Comparison of ENCODE assay signal across 31 mouse cellular contexts in genomic region chr17:36261511-36262166, GRCm38 (mm10). TPM values are rescaled to one million over a fixed set of nuclear protein-coding genes. Genes with fewer than 3 reads are reported as not detected.
A peak's percentile ranks its signal among the peaks of the same experiment; 100 is the strongest.
DNase-seq lines count a peak whose midpoint lies in the region; ATAC-seq and TF ChIP-seq lines count a peak whose summit lies in the region.
"Had no signal": no experiment of that assay in that cellular context is flagged by ENCODE, and none has a peak within 500 bp of the region (broad histone marks: within the 10 kb centered on the region; RNA-seq: fewer than 3 reads in every experiment).

No protein-coding gene starts in this region.

- DNase-seq in lung, postnatal 36 days, result peak; percentile 26
- DNase-seq in lung, postnatal 25 days (ENCODE audit: low spot score), result no peak
- no peak for DNase-seq in urinary bladder, postnatal 10 days (ENCODE audit: low spot score)
- no peak for DNase-seq in cerebellum, adult 2 months
- DNase-seq: adrenal gland, postnatal 36 days; B cell, adult 2 months; cerebellum, adult 8-10 months; cerebellum, postnatal 36 days; gastrocnemius, postnatal 10 days; heart, adult 18-20 months; heart, postnatal 10 days; kidney, postnatal 36 days; thymus, adult 18-20 months; thymus, postnatal 4 days had no signal

- no peaks in the 10 kb centered on the region for H3K27me3 ChIP-seq in hindbrain, embryonic 13.5 days
- no peaks in the 10 kb centered on the region for H3K27me3 ChIP-seq in cerebellum, adult 2 months (ENCODE audit: control insufficient read depth, insufficient read depth, low read length)
- H3K27me3 ChIP-seq: forebrain, embryonic 15.5 days; heart, embryonic 12.5 days; kidney, embryonic 15.5 days had no signal

- no peaks in the 10 kb centered on the region for H3K9me3 ChIP-seq in hindbrain, embryonic 13.5 days
- H3K9me3 ChIP-seq: forebrain, embryonic 15.5 days; heart, embryonic 12.5 days; kidney, embryonic 15.5 days had no signal

- H3K4me2 ChIP-seq in hindbrain, embryonic 13.5 days, result no peak overlapping the region
- H3K4me2 ChIP-seq: forebrain, embryonic 15.5 days; heart, embryonic 12.5 days; kidney, embryonic 15.5 days had no signal

- no peak for TF ChIP-seq POLR2A in bone marrow macrophage, adult 2 months (IDR thresholded peaks at IDR 0.05; ENCODE audit: borderline replicate concordance, low read depth, low read length)
- no peak for TF ChIP-seq POLR2A in cerebellum, adult 2 months (IDR thresholded peaks at IDR 0.05; ENCODE audit: borderline replicate concordance, insufficient read depth, low read length)

- no peak for TF ChIP-seq CTCF in bone marrow macrophage, adult 2 months (IDR thresholded peaks at IDR 0.05; ENCODE audit: low read depth, low read length)
- no peak for TF ChIP-seq CTCF in cerebellum, adult 2 months (IDR thresholded peaks at IDR 0.05; ENCODE audit: borderline replicate concordance, insufficient read depth, low read depth, low read length)

- H3K27ac ChIP-seq in bone marrow macrophage, adult 2 months (ENCODE audit: insufficient read depth, low read depth, low read length), result peak overlapping the region; percentile 65
- H3K27ac ChIP-seq in hindbrain, embryonic 13.5 days, result no peak overlapping the region
- H3K27ac ChIP-seq in cerebellum, adult 2 months (ENCODE audit: insufficient read depth, low read length), result no peak overlapping the region
- H3K27ac ChIP-seq: forebrain, embryonic 15.5 days; kidney, embryonic 15.5 days; left cerebral cortex, adult 2 months had no signal

- H3K4me3 ChIP-seq in bone marrow macrophage, adult 2 months (ENCODE audit: insufficient read depth, low read length), result no peak overlapping the region; the same call in 1 of the 2 replicates
- H3K4me3 ChIP-seq in hindbrain, embryonic 13.5 days, result no peak overlapping the region
- no peak overlapping the region for H3K4me3 ChIP-seq in cerebellum, adult 2 months (replicated peaks; ENCODE audit: insufficient read depth, low read depth, low read length)
- H3K4me3 ChIP-seq: forebrain, embryonic 15.5 days; heart, embryonic 12.5 days; kidney, embryonic 15.5 days; left cerebral cortex, adult 2 months had no signal

- peaks cover 74% of the 10 kb centered on the region for H3K36me3 ChIP-seq in hindbrain, embryonic 13.5 days

- peak; percentile 69 for ATAC-seq in megakaryocyte, adult 5-6 weeks (ENCODE audit: poor library complexity, severe bottlenecking)
- no peak for ATAC-seq in hindbrain, embryonic 13.5 days (ENCODE audit: low FRiP score)
- ATAC-seq: forebrain, embryonic 15.5 days; intestine, postnatal 0 days; lung, postnatal 0 days; midbrain, embryonic 16.5 days had no signal

- 91% methylated on average over 9 of the region's 9 CpGs for WGBS in hindbrain, embryonic 13.5 days
- 93% methylated on average over 9 of the region's 9 CpGs for WGBS in cerebellum, adult 2 months

- H3K9ac ChIP-seq in hindbrain, embryonic 13.5 days, result no peak overlapping the region
- H3K9ac ChIP-seq: forebrain, embryonic 15.5 days; heart, embryonic 12.5 days; kidney, embryonic 15.5 days had no signal

- H3K4me1 ChIP-seq in bone marrow macrophage, adult 2 months (ENCODE audit: control insufficient read depth, insufficient read depth, low read length), result peaks cover 28% of the 10 kb centered on the region
- H3K4me1 ChIP-seq in hindbrain, embryonic 13.5 days (replicated peaks), result peaks cover 7% of the 10 kb centered on the region
- H3K4me1 ChIP-seq in cerebellum, adult 2 months (ENCODE audit: control insufficient read depth, insufficient read depth, low read length), result 0 out of 2 replicates have a peak, but pooled peaks cover 1% of the 10 kb centered on the region

RNA-seq across cellular contexts. Expression of gene Rpp21, which starts 3.8 kb away (rescaled TPM):
- 69.5 and 84.4 TPM in 2 replicates for polyA plus RNA-seq in bone marrow macrophage, adult 2 months (2012; ENCODE audit: insufficient read depth, insufficient read length, missing spikeins)
- 77.4 and 79.9 TPM in 2 replicates for total RNA-seq in megakaryocyte, adult 5-6 weeks (2015)
- total RNA-seq in megakaryocyte, adult 5-6 weeks (2017), result 54.1 and 74.4 TPM in 2 replicates
- polyA plus RNA-seq in hindbrain, embryonic 13.5 days (2015; fragmentation: Nextera tagmentation; extraction: Ambion mirVana), result 104 and 122 TPM in 2 replicates
- polyA plus RNA-seq in cerebellum, adult 2 months (2012; rRNA removed), result 71.2 and 71.8 TPM in 2 replicates

RNA-seq across cellular contexts. Expression of gene Trim39, which starts 10.4 kb away (rescaled TPM):
- polyA plus RNA-seq in bone marrow macrophage, adult 2 months (2012; ENCODE audit: insufficient read depth, insufficient read length, missing spikeins), result 14.5 and 14.8 TPM in 2 replicates
- 9.6 and 12.0 TPM in 2 replicates for total RNA-seq in megakaryocyte, adult 5-6 weeks (2015)
- total RNA-seq in megakaryocyte, adult 5-6 weeks (2017), result 18.2 and 18.5 TPM in 2 replicates
- 28.3 and 29.7 TPM in 2 replicates for polyA plus RNA-seq in hindbrain, embryonic 13.5 days (2015; fragmentation: Nextera tagmentation; extraction: Ambion mirVana)
- polyA plus RNA-seq in cerebellum, adult 2 months (2012; rRNA removed), result 55.6 and 57.9 TPM in 2 replicates

RNA-seq across cellular contexts. Expression of gene H2-M10.2, which starts 24.7 kb away (rescaled TPM):
- not detected in 2 replicates for polyA plus RNA-seq in bone marrow macrophage, adult 2 months (2012; ENCODE audit: insufficient read depth, insufficient read length, missing spikeins)
- total RNA-seq in megakaryocyte, adult 5-6 weeks (2015), result not detected in 2 replicates
- total RNA-seq in megakaryocyte, adult 5-6 weeks (2017), result not detected in 2 replicates
- polyA plus RNA-seq in hindbrain, embryonic 13.5 days (2015; fragmentation: Nextera tagmentation; extraction: Ambion mirVana), result 0.16 TPM in 1 of 2 replicates, not detected in the other
- polyA plus RNA-seq in cerebellum, adult 2 months (2012; rRNA removed), result not detected in 2 replicates
- total RNA-seq: adrenal gland, postnatal 36 days; gastrocnemius, postnatal 10 days; heart, adult 18-20 months; heart, postnatal 10 days; left cerebral cortex, adult 2 months; left cerebral cortex, postnatal 36 days; megakaryocyte-erythroid progenitor cell, adult 5-6 weeks had no signal
- polyA plus RNA-seq: embryonic facial prominence, embryonic 14.5 days; forebrain, embryonic 15.5 days; heart, embryonic 12.5 days; hindbrain, embryonic 11.5 days; intestine, postnatal 0 days; limb, embryonic 14.5 days; liver, embryonic 16.5 days; lung, postnatal 0 days; stomach, embryonic 16.5 days had no signal
